Mouse (Mus musculus) left cerebral cortex, adult 2 months (tissue): ENCODE results near the gene Iqgap2. TPM values are rescaled to one million over a fixed set of nuclear protein-coding genes. Genes with fewer than 3 reads are reported as not detected.
A peak's percentile ranks its signal among the peaks of the same experiment; 100 is the strongest.

Experiments used
- DNase-seq, 2 experiments: peaks; one replicate each; pipeline ENCODE4 v3.0.0; 2021 to 2022; ENCODE audit warnings: low spot score in 2 of 2, mixed read lengths in 1 of 2; ENCODE audit errors: extremely low spot score in 1 of 2
- H3K27ac ChIP-seq: fragments of 200-600 bp; 2 replicates; pipeline ENCODE4 v1.8.1; 2022
- H3K4me3 ChIP-seq: fragments of 200-600 bp; 2 replicates; pipeline ENCODE4 v1.8.1; 2022
- CTCF ChIP-seq: fragments of 200-600 bp; IDR thresholded peaks from 2 replicates; pipeline ENCODE4 v1.8.1; 2022; ENCODE audit warnings: antibody characterized with exemption, mild to moderate bottlenecking, moderate library complexity
- intact Hi-C: fragments of 180-260 bp; cut with DNase I; formaldehyde crosslinking; loops from one replicate; pipeline ENCODE4 v1.15.1; 2025
- total RNA-seq, 2 experiments: library from RNA; stranded (reverse); gene quantifications; 2 replicates each; pipeline ENCODE4 v1.2.3; 2021

Gene Iqgap2
- total RNA-seq, 2 experiments from 2014 or later = 19.1 to 21.5 TPM

DNA sequence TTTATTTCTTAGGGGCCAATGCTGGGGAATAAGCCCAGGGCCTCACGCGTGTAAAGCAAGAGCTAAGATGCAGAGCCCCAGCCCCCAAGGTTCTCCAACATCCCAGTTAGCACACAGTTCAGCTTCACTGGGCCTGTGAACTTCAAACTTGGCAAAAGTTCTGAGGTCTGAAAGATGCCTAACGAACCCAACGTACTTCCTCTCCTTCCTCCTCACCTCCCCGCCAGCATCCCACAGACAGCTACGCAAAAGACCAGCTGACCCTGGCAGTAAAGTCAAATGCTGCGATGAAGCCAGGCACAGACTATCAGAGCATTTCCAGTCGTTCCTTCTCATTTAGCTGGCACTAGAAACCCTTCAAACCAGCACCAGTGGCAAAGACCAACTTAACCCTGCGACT lies 10.3 kb downstream of the Iqgap2 start:
- no peak overlapping the region for H3K27ac ChIP-seq
- no peak overlapping the region for H3K4me3 ChIP-seq
- no peak for TF ChIP-seq CTCF
- intact Hi-C loops = no loop called here
- no peak for DNase-seq

DNA sequence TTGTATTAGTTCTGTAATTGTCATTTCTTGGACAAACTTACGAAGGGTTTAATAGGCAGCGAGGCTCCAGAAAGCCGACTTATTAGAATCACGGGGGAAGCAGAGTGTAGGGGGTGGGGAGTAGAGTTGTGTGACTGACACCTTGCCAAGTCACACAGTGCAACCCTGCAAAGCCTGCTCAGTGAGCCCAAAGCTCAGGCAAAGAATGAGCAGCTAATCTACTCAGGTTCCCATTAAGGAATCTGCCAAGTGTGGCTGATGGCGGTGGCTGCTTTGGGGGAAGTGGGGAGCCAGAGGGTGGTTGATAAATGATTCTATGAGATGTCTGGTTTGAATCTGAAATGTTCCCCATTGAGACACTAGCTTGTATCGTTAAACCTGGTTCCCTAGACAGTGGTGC lies 11.1 kb downstream of the Iqgap2 start:
- intact Hi-C loops = no loop called here
- no peak for DNase-seq
- TF ChIP-seq CTCF = no peak
- Histone ChIP-seq H3K27ac (no peak overlapping the region), H3K4me3 (no peak overlapping the region)

DNA sequence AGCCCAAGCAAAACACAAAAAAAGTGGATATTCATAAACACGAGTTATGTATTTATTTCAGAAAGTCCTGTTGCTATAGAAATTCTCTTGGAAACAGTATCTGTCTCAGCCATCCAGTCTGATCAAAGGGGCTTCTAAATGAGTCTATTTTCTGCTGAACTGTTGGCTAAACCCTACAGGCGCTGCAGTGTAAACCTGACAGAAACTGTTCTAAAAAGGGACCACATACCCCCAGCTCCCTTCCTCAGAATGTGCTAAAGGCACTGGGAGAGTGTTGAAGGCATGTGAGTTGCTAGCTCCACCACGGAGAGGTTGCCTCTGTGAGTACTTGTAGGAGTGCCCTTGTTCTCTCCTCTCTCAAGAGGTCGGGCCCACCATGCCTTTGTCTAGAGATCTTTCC lies 19.7 kb downstream of the Iqgap2 start:
- Histone ChIP-seq H3K4me3 (no peak overlapping the region), H3K27ac (no peak overlapping the region; the same call in 1 of the 2 replicates)
- intact Hi-C loops = no loop called here
- no peak for TF ChIP-seq CTCF
- no peak for DNase-seq

DNA sequence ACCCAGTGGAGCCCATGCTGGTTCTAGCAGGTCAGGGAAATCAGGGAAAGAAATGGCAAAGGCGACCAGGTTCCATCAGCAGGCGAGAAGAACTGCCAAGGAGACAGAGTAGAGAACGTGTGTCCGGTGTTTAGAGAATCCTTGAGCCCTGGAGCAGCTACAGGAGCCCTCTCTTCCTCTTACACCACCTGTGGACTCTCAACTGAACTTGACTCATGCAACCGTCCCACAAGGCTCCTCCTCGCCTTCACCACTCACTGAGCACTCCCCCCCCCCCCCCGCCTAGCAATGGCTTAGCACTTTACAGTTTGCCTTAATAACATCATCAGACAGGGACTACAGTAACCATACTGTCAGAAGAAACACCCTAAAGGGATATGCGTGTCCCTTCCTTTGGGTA lies 21.1 kb downstream of the Iqgap2 start:
- no peak for DNase-seq
- TF ChIP-seq CTCF = no peak
- Histone ChIP-seq H3K4me3 (no peak overlapping the region), H3K27ac (no peak overlapping the region)
- intact Hi-C loops = no loop called here

- TF ChIP-seq CTCF = no peak
- no peak overlapping the region for H3K27ac ChIP-seq
- H3K4me3 ChIP-seq = no peak overlapping the region
- intact Hi-C loops = no loop called here
- DNase-seq = no peak
Measured at GRCm38 (mm10) chr13:95868896-95869540, 22.7 kb downstream of the Iqgap2 start.

DNA sequence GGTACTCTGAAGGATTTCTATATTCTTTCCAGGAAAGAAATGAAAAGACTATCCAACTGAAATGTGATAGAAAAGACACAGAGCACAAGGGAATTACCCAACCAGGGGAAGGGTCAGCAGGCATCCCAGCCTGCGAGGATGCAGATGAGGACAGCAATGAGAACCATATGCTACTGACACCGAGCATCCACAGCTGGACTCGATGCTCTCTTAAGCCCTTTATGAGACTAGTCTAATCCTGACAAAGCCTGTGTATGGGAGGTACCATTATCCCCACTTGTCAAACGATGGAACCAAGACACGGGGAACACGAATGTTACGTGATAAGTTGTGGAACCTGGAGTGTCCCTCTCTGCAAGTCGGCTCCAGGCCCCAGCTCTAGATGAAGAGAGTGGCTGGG lies 29.5 kb downstream of the Iqgap2 start:
- TF ChIP-seq CTCF = no peak
- Histone ChIP-seq H3K27ac (no peak overlapping the region), H3K4me3 (no peak overlapping the region)
- DNase-seq = no peak
- intact Hi-C loops = no loop called here

DNA sequence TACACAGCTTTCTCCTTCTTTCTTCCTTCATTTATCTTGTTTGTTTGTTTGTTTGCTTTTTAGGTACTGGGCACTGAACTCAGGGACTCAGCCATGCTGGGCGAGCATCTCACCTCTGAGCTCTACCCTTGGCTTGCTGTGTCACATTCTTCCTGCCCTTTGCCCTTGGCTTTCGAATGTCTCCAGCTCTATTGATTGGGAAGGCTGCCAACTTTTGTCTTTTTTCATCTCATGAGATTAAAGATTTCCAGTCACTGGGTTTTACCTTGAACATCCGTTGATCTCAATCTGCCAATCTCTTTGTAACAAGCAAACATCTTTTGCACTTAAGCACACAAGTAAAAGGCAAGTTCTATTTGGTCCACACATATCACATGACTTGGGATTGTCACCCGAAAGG lies 32.5 kb downstream of the Iqgap2 start:
- intact Hi-C loops = no loop called here
- Histone ChIP-seq H3K4me3 (no peak overlapping the region), H3K27ac (no peak overlapping the region)
- no peak for TF ChIP-seq CTCF
- DNase-seq = no peak

DNA sequence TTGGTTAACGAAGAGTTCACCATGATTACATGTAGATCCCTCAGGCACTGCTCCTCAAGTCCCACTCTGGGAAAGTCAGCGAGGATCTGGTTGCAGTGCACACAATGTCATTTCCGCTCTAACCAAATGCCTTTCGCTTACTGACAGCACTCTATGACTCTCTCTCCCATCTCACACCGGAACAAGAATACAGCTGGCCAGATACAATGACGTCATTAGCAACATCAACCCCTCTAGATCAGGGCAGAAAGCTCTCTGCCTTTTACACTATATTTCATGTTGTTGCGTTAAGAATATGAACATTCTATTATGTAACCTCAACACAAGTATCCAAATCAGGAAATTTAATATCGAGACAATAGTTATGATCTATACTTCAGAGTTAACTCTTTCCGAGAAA lies 32.9 kb downstream of the Iqgap2 start:
- intact Hi-C loops = no loop called here
- Histone ChIP-seq H3K27ac (no peak overlapping the region), H3K4me3 (no peak overlapping the region)
- no peak for TF ChIP-seq CTCF
- DNase-seq = no peak

DNA sequence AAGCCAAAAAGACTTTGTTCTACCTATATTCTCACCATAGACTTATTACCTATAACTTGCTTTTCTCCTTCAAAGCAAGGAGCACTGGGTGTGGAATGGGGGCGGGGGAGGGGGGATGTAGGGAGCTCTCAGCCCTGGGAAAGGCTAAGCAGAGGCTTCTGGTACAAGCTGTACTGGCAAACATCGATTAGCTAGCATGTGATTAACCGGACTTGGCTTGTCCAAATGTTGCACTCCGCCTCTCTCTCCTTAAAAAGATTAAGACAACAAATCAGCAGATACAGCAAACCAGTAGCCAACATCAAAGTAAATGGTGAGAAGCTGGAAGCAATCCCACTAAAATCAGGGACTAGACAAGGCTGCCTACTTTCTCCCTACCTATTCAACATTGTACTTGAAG lies 36.2 kb downstream of the Iqgap2 start:
- no peak for TF ChIP-seq CTCF
- no peak overlapping the region for H3K4me3 ChIP-seq
- H3K27ac ChIP-seq = no peak overlapping the region
- DNase-seq = no peak
- intact Hi-C loops = no loop called here

DNA sequence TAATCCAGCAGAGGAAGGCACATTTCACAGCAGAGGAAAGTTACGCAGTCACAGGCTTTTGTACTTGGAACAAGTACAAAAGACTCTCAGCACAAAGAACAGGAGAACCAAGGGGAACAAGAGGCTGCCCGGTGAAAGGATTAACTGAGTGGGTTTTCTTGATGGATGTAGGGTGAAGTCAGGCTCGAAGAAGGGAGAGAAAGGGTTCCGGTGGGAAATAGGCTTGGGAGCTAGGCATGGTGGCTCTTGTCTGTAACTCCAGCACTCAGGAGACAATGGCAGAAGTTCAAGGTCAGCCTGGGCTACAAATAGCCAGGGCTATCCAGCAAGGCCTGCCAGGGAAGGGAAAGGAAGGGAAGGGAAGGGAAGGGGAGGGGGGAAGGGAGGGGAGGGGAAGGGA lies 40.1 kb downstream of the Iqgap2 start:
- no peak for TF ChIP-seq CTCF

DNA sequence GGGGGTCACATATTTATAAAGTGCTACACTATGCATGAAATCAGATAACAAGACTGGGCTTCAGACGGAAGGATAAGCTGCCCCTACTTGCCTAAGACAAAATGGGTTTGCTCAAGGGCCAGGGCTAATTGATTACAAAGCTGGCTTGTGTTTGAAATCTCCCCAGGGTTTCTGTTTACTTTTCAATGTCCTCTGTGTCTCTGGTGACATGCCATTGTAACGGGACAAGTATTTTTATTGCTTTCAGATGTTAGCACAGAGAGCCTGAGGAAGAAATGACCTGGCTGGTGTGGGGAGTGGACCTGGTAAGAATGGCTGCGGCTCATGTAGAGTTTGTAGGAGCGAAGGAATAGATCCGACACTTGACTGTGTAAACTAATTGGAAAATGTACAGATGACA lies 41.3 kb downstream of the Iqgap2 start:
- H3K4me3 ChIP-seq = no peak overlapping the region
- TF ChIP-seq CTCF = no peak
- DNase-seq = no peak
- H3K27ac ChIP-seq = peak overlapping the region; percentile 16; the same call in 1 of the 2 replicates
- intact Hi-C loops = no loop called here

More for the DNA sequence above, 40.1 kb downstream of the Iqgap2 start:
- H3K4me3 ChIP-seq = no peak overlapping the region
- DNase-seq = no peak
- intact Hi-C loops = no loop called here
- no peak overlapping the region for H3K27ac ChIP-seq

GRCm38 (mm10) chr13:95849501-95850007 lies 42.2 kb downstream of the Iqgap2 start:
- Histone ChIP-seq H3K27ac (peak overlapping the region; percentile 16), H3K4me3 (no peak overlapping the region)
- peak; percentile 47 to 50 for DNase-seq
- TF ChIP-seq CTCF = no peak
- intact Hi-C loops = loop anchor here (1.0 kb wide), 1 partner anchor 29 kb away; no protein-coding TSS in a partner anchor

GRCm38 (mm10) chr13:95846364-95846763 lies 45.4 kb downstream of the Iqgap2 start:
- intact Hi-C loops = no loop called here
- no peak overlapping the region for H3K4me3 ChIP-seq
- no peak overlapping the region for H3K27ac ChIP-seq
- TF ChIP-seq CTCF = no peak
- DNase-seq = no peak
